Mouse (Mus musculus) kidney, postnatal 36 days (tissue): ENCODE measurements around the gene Gm37240.

Experiments
- DNase-seq, 2 experiments: peaks; one replicate each; pipeline ENCODE4 v3.0.0; 2021 to 2022; ENCODE audit warnings: mixed read lengths in 2 of 2

The Gm37240 gene

GRCm38 (mm10) chr3:85480638-85481037 lies 406.7 kb downstream of the Gm37240 start:
- DNase-seq, result no peak

GRCm38 (mm10) chr3:85478731-85479130 lies 408.6 kb downstream of the Gm37240 start:
- no peak for DNase-seq

GRCm38 (mm10) chr3:85469711-85470110 lies 417.6 kb downstream of the Gm37240 start:
- DNase-seq, result no peak

- no peak for DNase-seq
Measured at GRCm38 (mm10) chr3:85468995-85469394, 418.3 kb downstream of the Gm37240 start.

GRCm38 (mm10) chr3:85465283-85466025 lies 421.9 kb downstream of the Gm37240 start:
- no peak for DNase-seq

GRCm38 (mm10) chr3:85460021-85460420 lies 427.3 kb downstream of the Gm37240 start:
- no peak for DNase-seq

- DNase-seq, result no peak
Measured at GRCm38 (mm10) chr3:85456983-85457382, 430.3 kb downstream of the Gm37240 start.

GRCm38 (mm10) chr3:85455453-85455852 lies 431.9 kb downstream of the Gm37240 start:
- DNase-seq, result no peak

- DNase-seq, result no peak
Measured at GRCm38 (mm10) chr3:85454001-85454400, 433.3 kb downstream of the Gm37240 start.

- DNase-seq, result no peak
Measured at GRCm38 (mm10) chr3:85449461-85449860, 437.9 kb downstream of the Gm37240 start.

GRCm38 (mm10) chr3:85442781-85443180 lies 444.5 kb downstream of the Gm37240 start:
- DNase-seq, result no peak

GRCm38 (mm10) chr3:85442261-85442660 lies 445.1 kb downstream of the Gm37240 start:
- no peak for DNase-seq

GRCm38 (mm10) chr3:85435406-85435805 lies 451.9 kb downstream of the Gm37240 start:
- no peak for DNase-seq

GRCm38 (mm10) chr3:85431208-85431607 lies 456.1 kb downstream of the Gm37240 start:
- DNase-seq, result no peak

- DNase-seq, result no peak
Measured at GRCm38 (mm10) chr3:85423376-85423997, 463.8 kb downstream of the Gm37240 start.

GRCm38 (mm10) chr3:85421403-85421802 lies 465.9 kb downstream of the Gm37240 start:
- no peak for DNase-seq

GRCm38 (mm10) chr3:85417663-85418062 lies 469.7 kb downstream of the Gm37240 start:
- DNase-seq, result no peak

- DNase-seq, result no peak
Measured at GRCm38 (mm10) chr3:85398841-85399240, 488.5 kb downstream of the Gm37240 start.

- DNase-seq, result no peak
Measured at GRCm38 (mm10) chr3:85398483-85398835, 488.9 kb downstream of the Gm37240 start.

GRCm38 (mm10) chr3:85397816-85398482 lies 489.4 kb downstream of the Gm37240 start:
- DNase-seq, result no peak

GRCm38 (mm10) chr3:85393395-85393794 lies 493.9 kb downstream of the Gm37240 start:
- no peak for DNase-seq

- DNase-seq, result no peak
Measured at GRCm38 (mm10) chr3:85391756-85392155, 495.6 kb downstream of the Gm37240 start.

GRCm38 (mm10) chr3:85391111-85391510 lies 496.2 kb downstream of the Gm37240 start:
- no peak for DNase-seq

GRCm38 (mm10) chr3:85385371-85385770 lies 501.9 kb downstream of the Gm37240 start:
- no peak for DNase-seq
